Mouse (Mus musculus) stomach, embryonic 15.5 days (tissue): ENCODE measurements around the gene Map1b. TPM values are rescaled to one million over a fixed set of nuclear protein-coding genes. Genes with fewer than 3 reads are reported as not detected.
A peak's percentile ranks its signal among the peaks of the same experiment; 100 is the strongest.

ENCODE experiments used
- ATAC-seq: fragments of 200-750 bp; cut with Nextera tagmentation; 2 replicates; pipeline ENCODE4 v1.8.0; 2017; ENCODE audit warnings: low read depth, moderate number of reproducible peaks, moderate TSS enrichment; ENCODE audit not compliant: insufficient read depth, low FRiP score
- H3K27ac ChIP-seq: fragments of 300-500 bp; sonication (generic); 2 replicates; pipeline ENCODE4 v1.5.1; 2015; ENCODE audit warnings: mild to moderate bottlenecking, inconsistent platforms
- H3K27me3 ChIP-seq: fragments of 300-500 bp; sonication (generic); replicated peaks from 2 replicates; pipeline ENCODE4 v1.6.1; 2015; ENCODE audit warnings: inconsistent platforms
- H3K36me3 ChIP-seq: fragments of 300-500 bp; sonication (generic); 2 replicates; pipeline ENCODE4 v1.6.1; 2015; ENCODE audit warnings: inconsistent platforms
- H3K4me1 ChIP-seq: fragments of 300-500 bp; sonication (generic); 2 replicates; pipeline ENCODE4 v1.6.1; 2015; ENCODE audit warnings: inconsistent platforms
- H3K4me2 ChIP-seq: fragments of 300-500 bp; sonication (generic); 2 replicates; pipeline ENCODE4 v1.6.1; 2015; ENCODE audit warnings: mild to moderate bottlenecking, inconsistent platforms
- H3K4me3 ChIP-seq: fragments of 300-500 bp; sonication (generic); replicated peaks from 2 replicates; pipeline ENCODE4 v1.5.1; 2015; ENCODE audit warnings: inconsistent platforms
- H3K9ac ChIP-seq: fragments of 300-500 bp; sonication (generic); 2 replicates; pipeline ENCODE4 v1.6.1; 2015; ENCODE audit warnings: inconsistent platforms
- H3K9me3 ChIP-seq: fragments of 300-500 bp; sonication (generic); 2 replicates; pipeline ENCODE4 v1.6.1; 2016; ENCODE audit warnings: inconsistent platforms
- WGBS: fragments of 180-500 bp; shearing (Covaris S2); methylation state at CpG from one replicate; pipeline ENCODE4 v1.1.7; 2015; 5-methylcytosine and 5-hydroxymethylcytosine counted together
- polyA plus RNA-seq: library from polyadenylated mRNA; unstranded; fragments of >200 nt; fragmentation: Nextera tagmentation; extraction: Ambion mirVana; gene quantifications from 2 replicates; pipeline ENCODE4 v1.2.1, GENCODE M21; 2015

Gene Map1b
- polyA plus RNA-seq, 1 experiment from 2014 or later, result 131 TPM

DNA sequence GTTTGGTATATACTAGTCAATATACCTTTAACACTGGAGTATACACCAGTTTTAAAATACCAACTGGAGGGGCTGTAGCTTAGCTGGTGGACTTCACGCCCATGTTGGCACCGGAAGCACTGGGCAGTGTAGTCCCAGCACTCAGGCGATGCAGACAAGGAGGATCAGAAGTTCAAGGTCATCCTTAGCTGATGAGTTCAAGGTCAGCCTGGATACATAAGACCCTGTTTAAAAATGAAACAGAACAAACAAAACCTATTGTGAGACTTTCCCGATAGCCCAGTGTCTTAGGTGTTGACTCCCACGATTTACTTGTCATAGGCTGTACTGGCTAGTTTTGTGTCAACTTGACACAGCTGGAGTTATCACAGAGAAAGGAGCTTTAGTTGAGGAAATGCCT, 1.5 kb upstream of the Map1b start:
- H3K27ac ChIP-seq, result no peak overlapping the region
- H3K4me1 ChIP-seq, result peaks cover 10% of the 10 kb centered on the region
- no peaks in the 10 kb centered on the region for H3K9me3 ChIP-seq
- no peak for ATAC-seq
- H3K36me3 ChIP-seq, result peaks cover 3% of the 10 kb centered on the region; the same call in 1 of the 2 replicates
- H3K4me3 ChIP-seq, result no peak overlapping the region
- H3K4me2 ChIP-seq, result no peak overlapping the region
- H3K9ac ChIP-seq, result no peak overlapping the region
- no peaks in the 10 kb centered on the region for H3K27me3 ChIP-seq
- WGBS, result 87% methylated on average over 5 of the region's 5 CpGs

- no peaks in the 10 kb centered on the region for H3K27me3 ChIP-seq
- peak overlapping the region; percentile 96 for H3K4me2 ChIP-seq
- H3K27ac ChIP-seq, result peak overlapping the region; percentile 82
- H3K4me1 ChIP-seq, result peaks cover 10% of the 10 kb centered on the region
- peak overlapping the region; percentile 33 for H3K9ac ChIP-seq
- peak overlapping the region; percentile 69 for H3K4me3 ChIP-seq
- H3K36me3 ChIP-seq, result peaks cover 3% of the 10 kb centered on the region; the same call in 1 of the 2 replicates
- ATAC-seq, result peak; percentile 6; the same call in 1 of the 2 replicates
- under 1% methylated on average over 42 of the region's 44 CpGs for WGBS
- H3K9me3 ChIP-seq, result no peaks in the 10 kb centered on the region
Measured at GRCm38 (mm10) chr13:99515736-99516447, 448 bp downstream of the Map1b start.

DNA sequence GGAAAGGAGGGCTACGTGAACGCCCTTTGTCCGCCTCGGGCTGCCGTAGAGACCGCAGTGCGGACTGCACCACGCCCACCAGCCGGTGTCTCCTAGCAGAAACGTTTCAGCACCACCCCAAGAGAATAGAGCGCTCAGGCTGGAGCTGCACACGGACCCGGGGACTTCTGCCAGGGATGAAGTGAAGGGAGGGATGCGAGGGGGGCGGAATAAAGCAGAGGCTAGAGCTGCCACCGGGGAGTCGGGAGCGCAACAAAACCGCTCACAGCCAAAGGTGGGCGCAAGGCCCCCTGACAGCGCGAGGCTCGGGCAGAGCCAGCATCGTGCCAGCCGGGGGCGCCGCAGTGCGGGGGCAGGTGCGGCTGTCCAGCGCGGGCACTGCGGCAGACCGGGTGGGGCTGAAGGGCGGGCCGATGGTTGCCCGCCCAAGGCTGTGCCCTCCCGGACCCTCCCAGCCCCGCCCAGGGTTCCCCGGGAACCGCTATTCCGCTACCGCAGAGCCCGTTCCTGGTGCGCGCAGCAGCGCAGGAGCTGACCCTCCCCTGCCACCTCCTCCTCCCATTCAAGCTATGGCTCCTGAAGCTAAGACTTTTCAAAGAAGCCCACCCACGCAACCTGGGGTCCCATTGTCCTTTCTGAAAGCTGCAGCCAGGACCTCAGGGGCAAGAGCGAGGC, 1.3 kb downstream of the Map1b start:
- H3K9ac ChIP-seq, result peak overlapping the region; percentile 4; the same call in 1 of the 2 replicates
- no peaks in the 10 kb centered on the region for H3K9me3 ChIP-seq
- H3K4me3 ChIP-seq, result peak overlapping the region; percentile 69
- H3K4me2 ChIP-seq, result peak overlapping the region; percentile 96
- peaks cover 10% of the 10 kb centered on the region for H3K4me1 ChIP-seq
- peak overlapping the region; percentile 82 for H3K27ac ChIP-seq
- no peaks in the 10 kb centered on the region for H3K27me3 ChIP-seq
- H3K36me3 ChIP-seq, result peaks cover 2% of the 10 kb centered on the region; the same call in 1 of the 2 replicates
- under 1% methylated on average over 48 of the region's 48 CpGs for WGBS
- ATAC-seq, result peak; percentile 65

DNA sequence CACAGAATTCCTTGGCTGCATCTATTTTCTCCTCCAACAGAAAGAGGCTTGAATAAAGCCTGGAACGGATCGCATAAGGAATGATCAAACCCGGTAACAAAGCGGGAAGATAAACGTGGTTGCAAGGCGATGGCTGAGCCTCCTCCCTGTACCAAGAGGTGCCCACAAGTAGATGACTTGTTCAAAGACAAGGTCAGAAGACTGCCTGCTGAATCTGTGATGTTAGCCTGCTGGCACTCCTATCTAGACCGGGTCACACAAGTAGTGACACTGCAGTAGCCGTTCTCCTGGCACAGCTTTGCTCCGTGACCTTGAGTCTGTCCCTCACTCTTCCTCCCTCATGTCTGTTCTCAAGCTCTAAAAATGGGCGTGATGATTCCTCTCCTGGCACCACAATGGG, 2.4 kb downstream of the Map1b start:
- no peaks in the 10 kb centered on the region for H3K36me3 ChIP-seq

GRCm38 (mm10) chr13:99513138-99513537, 3.2 kb downstream of the Map1b start:
- Histone ChIP-seq H3K36me3 (no peaks in the 10 kb centered on the region), H3K4me3 (no peak overlapping the region), H3K4me1 (peaks cover 10% of the 10 kb centered on the region), H3K27me3 (no peaks in the 10 kb centered on the region), H3K27ac (peak overlapping the region; percentile 16; the same call in 1 of the 2 replicates), H3K9me3 (no peaks in the 10 kb centered on the region), H3K4me2 (peak overlapping the region; percentile 35), H3K9ac (no peak overlapping the region)
- ATAC-seq, result no peak
- 8% methylated on average over 7 of the region's 7 CpGs for WGBS

More for the DNA sequence above, 2.4 kb downstream of the Map1b start:
- Histone ChIP-seq H3K4me3 (no peak overlapping the region; the same call in 1 of the 2 replicates), H3K4me1 (peaks cover 10% of the 10 kb centered on the region), H3K9ac (no peak overlapping the region), H3K9me3 (no peaks in the 10 kb centered on the region), H3K27ac (no peak overlapping the region; the same call in 1 of the 2 replicates), H3K4me2 (peak overlapping the region; percentile 96), H3K27me3 (no peaks in the 10 kb centered on the region)
- 22% methylated on average over 10 of the region's 10 CpGs for WGBS
- no peak for ATAC-seq

DNA sequence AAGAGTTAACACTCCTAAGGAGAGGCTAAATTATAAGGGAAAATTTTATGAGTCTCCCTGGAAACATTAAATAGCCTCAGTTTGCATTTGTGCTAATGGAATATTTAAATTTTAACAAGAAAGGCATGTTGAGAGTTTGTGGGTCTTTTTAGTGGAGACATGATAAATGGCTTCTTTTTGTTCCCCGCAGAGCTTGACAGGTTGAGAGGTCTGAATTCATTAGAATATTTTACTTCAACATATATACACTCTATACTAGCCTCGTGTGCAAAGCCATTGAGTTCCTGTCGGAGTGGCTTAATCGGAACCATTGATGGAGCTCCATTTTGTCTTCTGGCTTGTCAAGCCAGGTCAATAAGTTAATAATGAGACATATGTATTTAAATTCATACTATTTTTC, 6.4 kb downstream of the Map1b start:
- H3K4me3 ChIP-seq, result no peak overlapping the region
- WGBS, result 80% methylated on average over 4 of the region's 4 CpGs

GRCm38 (mm10) chr13:99506580-99506962, 9.8 kb downstream of the Map1b start:
- Histone ChIP-seq H3K4me1 (peaks cover 9% of the 10 kb centered on the region), H3K9ac (no peak overlapping the region), H3K4me3 (no peak overlapping the region), H3K27me3 (no peaks in the 10 kb centered on the region), H3K36me3 (no peaks in the 10 kb centered on the region), H3K27ac (peak overlapping the region; percentile 49; the same call in 1 of the 2 replicates), H3K4me2 (no peak overlapping the region), H3K9me3 (no peaks in the 10 kb centered on the region)
- no peak; the same call in 1 of the 2 replicates for ATAC-seq
- 23% methylated on average over 2 of the region's 2 CpGs for WGBS

More for the DNA sequence above, 6.4 kb downstream of the Map1b start:
- Histone ChIP-seq H3K27me3 (no peaks in the 10 kb centered on the region), H3K27ac (no peak overlapping the region), H3K4me1 (peaks cover 14% of the 10 kb centered on the region), H3K4me2 (no peak overlapping the region), H3K36me3 (no peaks in the 10 kb centered on the region), H3K9me3 (no peaks in the 10 kb centered on the region), H3K9ac (no peak overlapping the region)
- ATAC-seq, result no peak

DNA sequence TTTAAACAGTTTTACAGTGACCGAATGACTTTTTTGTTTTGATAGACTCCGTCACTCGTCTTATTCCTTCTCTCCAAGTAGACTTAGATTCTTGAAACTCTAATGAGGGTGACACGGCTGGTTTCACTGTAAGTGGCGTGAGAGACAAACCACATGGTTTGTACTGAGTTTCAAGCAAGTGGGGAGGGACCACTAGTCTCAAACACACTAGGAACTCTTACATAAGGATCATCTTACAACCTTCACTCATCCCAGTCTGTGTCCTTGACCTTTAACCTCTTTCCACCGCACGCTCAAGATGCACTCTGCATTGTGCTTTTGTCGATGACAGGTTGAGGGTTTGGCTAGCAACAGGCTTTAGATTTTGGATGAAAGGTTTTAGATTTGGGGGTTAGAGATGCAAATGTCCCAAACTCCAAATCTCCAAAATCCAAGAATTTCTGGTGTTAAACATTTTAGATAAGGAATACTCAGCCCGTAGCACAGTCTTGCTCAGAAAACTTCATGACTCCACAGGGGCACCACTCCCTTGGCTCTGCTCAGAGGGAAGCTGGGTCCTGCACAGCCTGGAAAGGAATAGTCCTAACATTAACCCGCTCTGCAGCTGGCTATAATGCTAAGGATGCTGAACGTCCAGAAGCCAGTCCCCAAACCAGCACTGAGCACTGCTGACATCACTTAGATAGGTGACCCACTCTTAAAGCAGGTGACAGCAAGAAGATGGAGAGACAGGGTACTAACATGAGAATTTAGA, 10.3 kb downstream of the Map1b start:
- no peaks in the 10 kb centered on the region for H3K9me3 ChIP-seq
- WGBS, result 64% methylated on average over 11 of the region's 11 CpGs
- H3K36me3 ChIP-seq, result no peaks in the 10 kb centered on the region
- H3K4me1 ChIP-seq, result peaks cover 9% of the 10 kb centered on the region
- H3K4me2 ChIP-seq, result no peak overlapping the region
- H3K27me3 ChIP-seq, result no peaks in the 10 kb centered on the region
- H3K27ac ChIP-seq, result peak overlapping the region; percentile 49; the same call in 1 of the 2 replicates
- peak; percentile 59; the same call in 1 of the 2 replicates for ATAC-seq
- no peak overlapping the region for H3K9ac ChIP-seq
- H3K4me3 ChIP-seq, result no peak overlapping the region

- Histone ChIP-seq H3K4me1 (peaks cover 9% of the 10 kb centered on the region), H3K27ac (no peak overlapping the region), H3K9me3 (no peaks in the 10 kb centered on the region), H3K36me3 (no peaks in the 10 kb centered on the region), H3K9ac (no peak overlapping the region), H3K27me3 (no peaks in the 10 kb centered on the region), H3K4me2 (no peak overlapping the region), H3K4me3 (no peak overlapping the region)
- 72% methylated on average over 14 of the region's 14 CpGs for WGBS
- ATAC-seq, result no peak
Measured at GRCm38 (mm10) chr13:99503370-99503979, 12.9 kb downstream of the Map1b start.

- 71% methylated on average over 7 of the region's 7 CpGs for WGBS
- Histone ChIP-seq H3K4me2 (no peak overlapping the region), H3K27me3 (no peaks in the 10 kb centered on the region), H3K4me3 (no peak overlapping the region), H3K27ac (no peak overlapping the region), H3K9ac (no peak overlapping the region), H3K4me1 (peaks cover 9% of the 10 kb centered on the region), H3K36me3 (no peaks in the 10 kb centered on the region), H3K9me3 (no peaks in the 10 kb centered on the region)
- ATAC-seq, result no peak
Measured at GRCm38 (mm10) chr13:99502911-99503310, 13.4 kb downstream of the Map1b start.

DNA sequence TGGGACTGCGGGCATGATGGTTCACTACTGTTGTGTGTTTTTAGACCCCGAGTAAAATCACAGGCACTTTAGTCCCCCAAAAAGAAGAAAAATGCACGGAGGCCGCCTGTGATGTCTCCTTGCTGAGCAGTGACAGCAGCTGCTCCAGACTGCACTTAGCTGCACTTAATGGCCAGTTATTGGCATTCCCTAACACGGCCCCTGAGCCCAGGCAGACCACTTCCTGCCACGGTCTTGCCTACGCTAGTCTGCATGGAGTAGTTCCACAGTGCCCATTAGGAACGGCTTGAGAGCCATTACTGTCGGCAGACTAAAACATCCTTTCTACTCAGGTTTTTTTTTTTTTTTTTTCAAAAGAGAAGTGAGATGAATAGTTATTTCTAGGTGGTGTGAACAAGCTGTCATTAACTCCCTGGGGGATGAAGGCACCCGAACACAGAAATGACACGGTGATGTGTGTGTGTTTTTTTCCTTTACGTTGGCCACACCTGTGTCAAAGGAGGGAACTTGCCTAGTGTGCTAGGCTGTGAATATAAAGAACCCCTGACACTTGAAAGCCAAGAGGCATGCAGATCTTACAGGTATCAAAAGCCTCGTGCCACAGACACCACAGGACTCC, 14.1 kb downstream of the Map1b start:
- peaks cover 7% of the 10 kb centered on the region for H3K4me1 ChIP-seq
- H3K4me2 ChIP-seq, result no peak overlapping the region
- no peaks in the 10 kb centered on the region for H3K27me3 ChIP-seq
- 41% methylated on average over 13 of the region's 13 CpGs for WGBS
- no peaks in the 10 kb centered on the region for H3K9me3 ChIP-seq
- no peak for ATAC-seq
- no peak overlapping the region for H3K4me3 ChIP-seq
- H3K27ac ChIP-seq, result no peak overlapping the region
- no peak overlapping the region for H3K9ac ChIP-seq
- H3K36me3 ChIP-seq, result no peaks in the 10 kb centered on the region
